In genomic region chr19:58911386-58911785, GRCm38 (mm10) we compare ENCODE assay signal across 8 mouse cellular contexts. TPM values are rescaled to one million over a fixed set of nuclear protein-coding genes. Genes with fewer than 3 reads are reported as not detected.
DNase-seq lines count a peak whose midpoint lies in the region; ATAC-seq and TF ChIP-seq lines count a peak whose summit lies in the region.

No protein-coding gene starts in this region.

- CTCF ChIA-PET in Patski (lab: Charles Lee), result interaction anchor here (0.7 to 3.9 kb wide), 10 partner anchors 8 to 297 kb away, joined by 3 to 36 read pairs (median 6); partner anchors contain the start of genes Eno4 and Hspa12a

- TF ChIP-seq CTCF in Patski (IDR thresholded peaks at IDR 0.05), result peak; percentile 96

- H3K4me1 ChIP-seq in hindbrain, embryonic 15.5 days (replicated peaks), result peaks cover 7% of the 10 kb centered on the region

- no peak for DNase-seq in Patski (ENCODE audit: low read depth, low spot score)
- peak; percentile 91 to 93 for DNase-seq in cerebellum, postnatal 10 days
- DNase-seq in frontal cortex, postnatal 25 days (ENCODE audit: low spot score in 2 of 2), result peak; percentile 62 to 65
- DNase-seq in layer of hippocampus, postnatal 36 days, result peak; percentile 71 to 72
- DNase-seq in lung, postnatal 36 days, result peak; percentile 79
- peak; percentile 57 for DNase-seq in right cerebral cortex, postnatal 25 days

- 0 out of 2 replicates have a peak overlapping the region, but pooled peaks have one; percentile 10 for H3K27ac ChIP-seq in hindbrain, embryonic 15.5 days (replicated peaks)

- H3K36me3 ChIP-seq in hindbrain, embryonic 15.5 days, result no peaks in the 10 kb centered on the region

- peak overlapping the region; percentile 64 for H3K4me2 ChIP-seq in hindbrain, embryonic 15.5 days

- peak; percentile 57 for ATAC-seq in Patski
- peak; percentile 70 for ATAC-seq in hindbrain, embryonic 15.5 days (ENCODE audit: low FRiP score, low read depth)
- no peak for ATAC-seq in erythroblast, adult 5-6 weeks (replicated peaks; ENCODE audit: low FRiP score, poor library complexity, severe bottlenecking)

- H3K9ac ChIP-seq in hindbrain, embryonic 15.5 days, result peak overlapping the region; percentile 24; the same call in 1 of the 2 replicates

- in situ Hi-C loops in Patski (cut with MboI; ENCODE audit: low pct_unique_long_range_greater_than_20kb), result loop anchor here (5.0 kb wide), 1 partner anchor 149 kb away; no protein-coding TSS in a partner anchor

- no peaks in the 10 kb centered on the region for H3K9me3 ChIP-seq in hindbrain, embryonic 15.5 days

- peaks cover 47% of the 10 kb centered on the region for H3K27me3 ChIP-seq in Patski
- peaks cover 20% of the 10 kb centered on the region; the same call in 1 of the 2 replicates for H3K27me3 ChIP-seq in hindbrain, embryonic 15.5 days

- 13% methylated on average over 9 of the region's 9 CpGs for WGBS in hindbrain, embryonic 15.5 days

- POLR2A ChIA-PET in Patski (lab: Charles Lee), result no interaction called here

- peak overlapping the region; percentile 39 for H3K4me3 ChIP-seq in hindbrain, embryonic 15.5 days

RNA-seq across cellular contexts. Expression of gene Eno4, which starts 31.8 kb away (rescaled TPM):
- 0.92 TPM for polyA plus RNA-seq in Patski (2021)
- 1.4 and 1.9 TPM in 2 replicates for polyA plus RNA-seq in hindbrain, embryonic 15.5 days (2015; fragmentation: Nextera tagmentation; extraction: Ambion mirVana)
- total RNA-seq in layer of hippocampus, postnatal 36 days (2021), result 1 to 10 TPM; 1.6 to 1.7 TPM
- not detected in 2 replicates for total RNA-seq in erythroblast, adult 5-6 weeks (2015; ENCODE audit: low replicate concordance)
- not detected in 2 replicates for total RNA-seq in erythroblast, adult 5-6 weeks (2017; ENCODE audit: low replicate concordance)

RNA-seq across cellular contexts. Expression of gene Hspa12a, which starts 32.1 kb away (rescaled TPM):
- polyA plus RNA-seq in Patski (2021), result 1.1 TPM
- polyA plus RNA-seq in hindbrain, embryonic 15.5 days (2015; fragmentation: Nextera tagmentation; extraction: Ambion mirVana), result 65.3 and 67.7 TPM in 2 replicates
- 100 to 1,000 TPM; 231 to 244 TPM for total RNA-seq in layer of hippocampus, postnatal 36 days (2021)
- not detected in 2 replicates for total RNA-seq in erythroblast, adult 5-6 weeks (2015; ENCODE audit: low replicate concordance)
- total RNA-seq in erythroblast, adult 5-6 weeks (2017; ENCODE audit: low replicate concordance), result not detected in 2 replicates

Comparison
In these comparisons a context has a peak if more than half of its experiments do, and no peak if none do; other contexts are left out.
1. RNA of gene Hspa12a, which starts 32.1 kb away (total RNA-seq): 231 to 244 TPM in layer of hippocampus, postnatal 36 days; not detected in erythroblast, adult 5-6 weeks; every median in the first group is over 100 times any median in the second.